14 mouse cellular contexts compared by ENCODE assay signal in the genomic region with DNA sequence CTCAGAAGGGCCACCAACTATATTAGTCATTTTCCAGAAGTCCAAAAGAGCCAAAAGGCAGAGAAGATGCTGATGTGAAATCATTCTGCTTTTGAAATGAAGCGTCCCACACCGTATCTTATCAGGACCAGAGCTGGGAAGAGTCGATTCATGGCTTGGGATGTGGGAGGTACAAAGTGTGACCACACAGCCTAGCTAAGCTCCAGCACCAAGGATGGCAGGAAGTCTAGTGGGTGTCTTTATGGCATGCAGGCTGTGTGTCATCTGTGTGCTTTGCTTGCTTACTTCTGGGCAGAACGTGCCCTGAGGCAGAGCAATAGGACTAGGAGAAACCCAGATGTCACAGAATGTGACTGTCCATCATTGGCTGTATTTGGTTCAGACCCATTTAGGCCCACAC. TPM values are rescaled to one million over a fixed set of nuclear protein-coding genes. Genes with fewer than 3 reads are reported as not detected.
"Had no signal": no experiment of that assay in that cellular context is flagged by ENCODE, and none has a peak within 500 bp of the region (broad histone marks: within the 10 kb centered on the region; RNA-seq: fewer than 3 reads in every experiment).

No protein-coding gene starts in this region.

- H3K27ac ChIP-seq: neural tube, embryonic 12.5 days; neural tube, embryonic 13.5 days; neural tube, embryonic 15.5 days; stomach, embryonic 15.5 days; stomach, postnatal 0 days had no signal

- H3K4me3 ChIP-seq: neural tube, embryonic 12.5 days; neural tube, embryonic 13.5 days; neural tube, embryonic 15.5 days; stomach, embryonic 15.5 days had no signal

- DNase-seq: retina, postnatal 1 day; right cerebral cortex, postnatal 4 days; thymus, adult 18-20 months; thymus, adult 2 months; thymus, postnatal 14 days; thymus, postnatal 25 days; thymus, postnatal 36 days; thymus, postnatal 4 days had no signal

RNA-seq across cellular contexts. Expression of gene Evc, which starts 15.9 kb away (rescaled TPM):
- total RNA-seq: neutrophil, adult 5-6 weeks had no signal

RNA-seq across cellular contexts. Expression of gene Evc2, which starts 17.5 kb away (rescaled TPM):
- total RNA-seq: neutrophil, adult 5-6 weeks had no signal
